Mouse (Mus musculus) lung, postnatal 0 days (tissue): ENCODE results near the gene Pgd. TPM values are rescaled to one million over a fixed set of nuclear protein-coding genes. Genes with fewer than 3 reads are reported as not detected.

ENCODE experiments used
- ATAC-seq: fragments of 200-750 bp; cut with Nextera tagmentation; 2 replicates; pipeline ENCODE4 v1.8.0; 2017; ENCODE audit warnings: moderate library complexity
- DNase-seq: peaks from one replicate; pipeline ENCODE4 v3.0.0-alpha.2; 2016; ENCODE audit warnings: low spot score
- H3K27ac ChIP-seq: fragments of 300-500 bp; sonication (generic); 2 replicates; pipeline ENCODE4 v1.5.1; 2014; ENCODE audit warnings: antibody characterized with exemption, mild to moderate bottlenecking, low read length, mixed read lengths
- H3K27me3 ChIP-seq: fragments of 300-500 bp; sonication (generic); replicated peaks from 2 replicates; pipeline ENCODE4 v1.6.1; 2014; ENCODE audit warnings: low read length, mixed read lengths; ENCODE audit not compliant: insufficient read depth
- H3K36me3 ChIP-seq: fragments of 300-500 bp; sonication (generic); 2 replicates; pipeline ENCODE4 v1.6.1; 2014; ENCODE audit warnings: low read length, mixed read lengths; ENCODE audit not compliant: insufficient read depth
- H3K4me1 ChIP-seq: fragments of 300-500 bp; sonication (generic); 2 replicates; pipeline ENCODE4 v1.6.1; 2014; ENCODE audit warnings: antibody characterized with exemption, low read depth, low read length, mixed read lengths; ENCODE audit not compliant: insufficient read depth
- H3K4me2 ChIP-seq: fragments of 300-500 bp; sonication (generic); replicated peaks from 2 replicates; pipeline ENCODE4 v1.6.1; 2014; ENCODE audit warnings: low read depth, mild to moderate bottlenecking, low read length, moderate library complexity, mixed read lengths
- H3K4me3 ChIP-seq: fragments of 300-500 bp; sonication (generic); 2 replicates; pipeline ENCODE4 v1.5.1; 2014; ENCODE audit warnings: low read depth, low read length
- H3K9ac ChIP-seq: fragments of 300-500 bp; sonication (generic); replicated peaks from 2 replicates; pipeline ENCODE4 v1.6.1; 2014; ENCODE audit warnings: low read depth, mild to moderate bottlenecking
- H3K9me3 ChIP-seq: fragments of 300-500 bp; sonication (generic); 2 replicates; pipeline ENCODE4 v1.6.1; 2016; ENCODE audit warnings: low read length, mixed read lengths
- CTCF ChIP-seq: IDR thresholded peaks from 2 replicates; pipeline ENCODE4 v1.5.1; 2016; ENCODE audit warnings: antibody characterized with exemption, mild to moderate bottlenecking
- EP300 ChIP-seq: IDR thresholded peaks from 2 replicates; pipeline ENCODE4 v1.6.1; 2016; ENCODE audit warnings: antibody characterized with exemption, mild to moderate bottlenecking, control low read depth
- WGBS: fragments of 180-500 bp; shearing (Covaris S2); extraction: QIAGEN DNeasy Blood & Tissue Kit; methylation state at CpG from one replicate; pipeline ENCODE4 v1.1.7; 2014; 5-methylcytosine and 5-hydroxymethylcytosine counted together
- polyA plus RNA-seq: library from polyadenylated mRNA; unstranded; fragments of >200 nt; fragmentation: Nextera tagmentation; extraction: Ambion mirVana; gene quantifications from 2 replicates; pipeline ENCODE4 v1.2.1, GENCODE M21; 2015

The Pgd gene
- polyA plus RNA-seq, 1 experiment from 2014 or later = 119 TPM

DNA sequence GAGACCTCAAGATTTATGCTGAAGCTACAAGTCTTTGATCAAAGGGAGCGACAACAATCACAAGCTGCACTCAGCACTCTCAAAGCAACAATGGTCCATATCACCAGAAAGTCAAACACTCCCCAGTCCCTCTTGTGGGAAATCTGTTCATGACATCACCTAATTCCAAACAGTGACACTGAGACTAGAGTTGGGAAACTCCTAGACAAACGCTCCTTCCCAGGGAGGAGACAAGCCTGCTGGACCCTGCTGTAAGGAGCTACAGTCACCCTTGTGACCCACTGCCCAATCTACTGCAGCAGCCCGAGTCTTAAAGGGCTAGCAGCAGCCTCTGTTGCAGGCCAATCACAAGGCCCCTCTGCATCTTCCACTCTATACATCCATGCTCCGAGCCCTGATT, 13.0 kb upstream of the Pgd start:
- no peak overlapping the region for H3K4me3 ChIP-seq
- DNase-seq (peak; percentile 93), ATAC-seq (peak; percentile 81)
- H3K9ac ChIP-seq = no peak overlapping the region
- H3K27me3 ChIP-seq = no peaks in the 10 kb centered on the region
- H3K4me2 ChIP-seq = no peak overlapping the region
- TF ChIP-seq EP300 (no peak), CTCF (peak; percentile 51)
- 37% methylated on average over 4 of the region's 4 CpGs for WGBS
- 0 out of 2 replicates have a peak, but pooled peaks cover 3% of the 10 kb centered on the region for H3K4me1 ChIP-seq
- H3K27ac ChIP-seq = peak overlapping the region; percentile 85
- H3K9me3 ChIP-seq = no peaks in the 10 kb centered on the region
- peaks cover 23% of the 10 kb centered on the region for H3K36me3 ChIP-seq

- Histone ChIP-seq H3K9ac (no peak overlapping the region), H3K4me3 (no peak overlapping the region), H3K4me2 (no peak overlapping the region), H3K4me1 (0 out of 2 replicates have a peak, but pooled peaks cover 3% of the 10 kb centered on the region), H3K9me3 (no peaks in the 10 kb centered on the region), H3K36me3 (peaks cover 20% of the 10 kb centered on the region), H3K27me3 (no peaks in the 10 kb centered on the region), H3K27ac (peak overlapping the region; percentile 85)
- DNase-seq (peak; percentile 88), ATAC-seq (peak; percentile 56)
- TF ChIP-seq CTCF (no peak), EP300 (peak; percentile 15; the same call in 1 of the 2 replicates)
- 35% methylated on average over 7 of the region's 7 CpGs for WGBS
These were observed 12.6 kb upstream of the Pgd start for GRCm38 (mm10) chr4:149179160-149179559.

GRCm38 (mm10) chr4:149178328-149178727, 11.8 kb upstream of the Pgd start:
- peaks cover 12% of the 10 kb centered on the region; the same call in 1 of the 2 replicates for H3K36me3 ChIP-seq
- H3K4me3 ChIP-seq = no peak overlapping the region
- DNase-seq (no peak), ATAC-seq (no peak)
- H3K9ac ChIP-seq = no peak overlapping the region
- 0 out of 2 replicates have a peak, but pooled peaks cover 3% of the 10 kb centered on the region for H3K4me1 ChIP-seq
- 69% methylated on average over 7 of the region's 7 CpGs for WGBS
- H3K4me2 ChIP-seq = no peak overlapping the region
- peak overlapping the region; percentile 85 for H3K27ac ChIP-seq
- no peak for TF ChIP-seq CTCF
- no peaks in the 10 kb centered on the region for H3K27me3 ChIP-seq
- no peaks in the 10 kb centered on the region for H3K9me3 ChIP-seq

GRCm38 (mm10) chr4:149177046-149177445, 10.5 kb upstream of the Pgd start:
- no peak overlapping the region for H3K9ac ChIP-seq
- TF ChIP-seq CTCF (no peak), EP300 (no peak)
- H3K27me3 ChIP-seq = no peaks in the 10 kb centered on the region
- peaks cover 4% of the 10 kb centered on the region; the same call in 1 of the 2 replicates for H3K36me3 ChIP-seq
- H3K4me2 ChIP-seq = no peak overlapping the region
- no peak overlapping the region for H3K4me3 ChIP-seq
- ATAC-seq (no peak), DNase-seq (peak; percentile 54)
- no peaks in the 10 kb centered on the region for H3K9me3 ChIP-seq
- 0 out of 2 replicates have a peak, but pooled peaks cover 3% of the 10 kb centered on the region for H3K4me1 ChIP-seq
- 39% methylated on average over 5 of the region's 5 CpGs for WGBS
- no peak overlapping the region for H3K27ac ChIP-seq

- Histone ChIP-seq H3K27ac (no peak overlapping the region), H3K4me3 (no peak overlapping the region), H3K27me3 (no peaks in the 10 kb centered on the region), H3K4me2 (no peak overlapping the region), H3K4me1 (0 out of 2 replicates have a peak, but pooled peaks cover 3% of the 10 kb centered on the region), H3K9ac (no peak overlapping the region), H3K36me3 (0 out of 2 replicates have a peak, but pooled peaks cover under 1% of the 10 kb centered on the region), H3K9me3 (no peaks in the 10 kb centered on the region)
- 70% methylated on average over 6 of the region's 6 CpGs for WGBS
- ATAC-seq (no peak), DNase-seq (no peak)
- TF ChIP-seq CTCF (no peak), EP300 (no peak)
These were observed 10.1 kb upstream of the Pgd start for GRCm38 (mm10) chr4:149176645-149177044.

- peak; percentile 49 for DNase-seq
- ATAC-seq = no peak
- WGBS = 50% methylated on average over 6 of the region's 6 CpGs
- Histone ChIP-seq H3K36me3 (no peaks in the 10 kb centered on the region), H3K27ac (0 out of 2 replicates have a peak overlapping the region, but pooled peaks have one; percentile 84), H3K4me2 (no peak overlapping the region), H3K4me1 (0 out of 2 replicates have a peak, but pooled peaks cover 6% of the 10 kb centered on the region), H3K9me3 (no peaks in the 10 kb centered on the region), H3K9ac (no peak overlapping the region), H3K27me3 (no peaks in the 10 kb centered on the region), H3K4me3 (no peak overlapping the region)
- TF ChIP-seq CTCF (no peak), EP300 (no peak)
These were observed 7.1 kb upstream of the Pgd start for GRCm38 (mm10) chr4:149173661-149174060.
